Mouse (Mus musculus) myocyte (in vitro differentiated cells): ENCODE data around the gene Drap1.
A peak's percentile ranks its signal among the peaks of the same experiment; 100 is the strongest.

Source experiments
- MYOD1 ChIP-seq, 3 experiments: IDR thresholded peaks; one replicate each; pipeline ENCODE4 v1.6.1; 2011; ENCODE audit warnings: control low read depth in 2 of 3, low read depth in 2 of 3, mild to moderate bottlenecking in 2 of 3, moderate library complexity in 1 of 3; ENCODE audit not compliant: insufficient read length in 2 of 3, control insufficient read depth in 1 of 3
- POLR2A ChIP-seq: IDR thresholded peaks from one replicate; pipeline ENCODE4 v1.6.1; 2011; ENCODE audit warnings: low read depth, mild to moderate bottlenecking, control low read depth, moderate library complexity; ENCODE audit not compliant: insufficient read length
- POLR2AphosphoS2 ChIP-seq: IDR thresholded peaks from one replicate; pipeline ENCODE4 v1.6.1; 2011; ENCODE audit warnings: low read depth, control low read depth; ENCODE audit not compliant: insufficient read length

- TF ChIP-seq POLR2A, result no peak
- no peak for TF ChIP-seq MYOD1 (IDR thresholded peaks at IDR 0.05; ENCODE audit: control insufficient read depth in 1 of 3, insufficient read length in 2 of 3, low read depth in 2 of 3)
- TF ChIP-seq POLR2AphosphoS2, result peak; percentile 38
These were observed 50.0 kb downstream of the Drap1 start for GRCm38 (mm10) chr19:5374748-5375147.
